In the genomic region with DNA sequence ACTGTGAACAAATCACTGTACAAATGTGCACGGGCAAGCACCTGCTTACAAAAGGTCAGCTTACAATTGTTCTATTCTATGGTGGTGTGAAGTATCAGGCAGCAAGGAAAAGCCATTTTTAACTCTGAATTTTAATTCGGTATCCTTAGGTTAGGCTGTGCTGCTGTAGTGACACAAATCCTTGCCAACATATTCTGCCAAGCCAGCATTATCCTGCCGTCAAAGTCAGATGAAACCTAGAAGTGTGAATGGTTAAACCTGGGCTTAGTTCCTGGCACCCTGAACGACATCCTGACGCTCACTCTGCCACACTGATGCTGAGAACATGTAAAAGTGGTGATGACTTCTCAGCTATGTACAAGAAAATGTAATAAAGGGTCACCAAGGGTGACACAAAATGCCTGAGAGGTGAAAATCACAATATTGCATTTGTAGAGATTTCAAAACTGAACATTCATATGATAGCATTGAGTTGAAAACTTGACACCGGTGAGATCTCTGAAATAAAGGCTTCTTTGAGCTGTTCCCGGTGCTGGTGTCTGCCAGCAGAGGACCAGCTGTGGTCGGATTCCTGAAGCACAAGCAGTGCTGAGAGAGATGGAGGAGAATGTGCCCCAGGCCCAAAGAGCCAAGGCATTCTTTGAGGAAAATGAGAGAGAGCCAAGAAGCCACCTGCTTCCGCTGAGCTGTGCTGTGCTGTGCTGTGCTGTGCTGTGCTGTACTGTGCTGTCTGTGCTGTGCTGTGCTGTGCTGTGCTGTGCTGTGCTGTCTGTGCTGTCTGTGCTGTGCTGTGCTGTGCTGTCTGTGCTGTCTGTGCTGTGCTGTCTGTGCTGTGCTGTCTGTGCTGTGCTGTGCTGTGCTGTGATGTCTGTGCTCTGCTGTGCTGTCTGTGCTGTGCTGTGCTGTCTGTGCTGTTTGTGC, we compare ENCODE assay signal across 9 mouse cellular contexts.
A peak's percentile ranks its signal among the peaks of the same experiment; 100 is the strongest.
DNase-seq lines count a peak whose midpoint lies in the region; ATAC-seq and TF ChIP-seq lines count a peak whose summit lies in the region.
"Had no signal": no experiment of that assay in that cellular context is flagged by ENCODE, and none has a peak within 500 bp of the region (broad histone marks: within the 10 kb centered on the region; RNA-seq: fewer than 3 reads in every experiment).

No protein-coding gene starts in this region.

- H3K9me3 ChIP-seq in embryonic facial prominence, embryonic 15.5 days (replicated peaks) = peaks cover 47% of the 10 kb centered on the region
- peaks cover 65% of the 10 kb centered on the region for H3K9me3 ChIP-seq in hindbrain, embryonic 14.5 days (ENCODE audit: control insufficient read depth, low read length)
- H3K9me3 ChIP-seq in midbrain, postnatal 0 days (ENCODE audit: low read length) = peaks cover 50% of the 10 kb centered on the region

- H3K4me2 ChIP-seq in embryonic facial prominence, embryonic 15.5 days (replicated peaks) = no peak overlapping the region
- H3K4me2 ChIP-seq in hindbrain, embryonic 14.5 days (replicated peaks) = no peak overlapping the region
- H3K4me2 ChIP-seq in midbrain, postnatal 0 days (ENCODE audit: low read depth, low read length, poor library complexity, severe bottlenecking) = no peak overlapping the region

- no peak overlapping the region for H3K4me3 ChIP-seq in embryonic facial prominence, embryonic 15.5 days (replicated peaks)
- H3K4me3 ChIP-seq in hindbrain, embryonic 14.5 days (replicated peaks; ENCODE audit: low read length) = no peak overlapping the region
- H3K4me3 ChIP-seq in midbrain, postnatal 0 days (ENCODE audit: low read depth, low read length) = no peak overlapping the region

- no peaks in the 10 kb centered on the region for H3K36me3 ChIP-seq in embryonic facial prominence, embryonic 15.5 days
- H3K36me3 ChIP-seq in hindbrain, embryonic 14.5 days (replicated peaks; ENCODE audit: control insufficient read depth, insufficient read depth) = no peaks in the 10 kb centered on the region
- H3K36me3 ChIP-seq in midbrain, postnatal 0 days (ENCODE audit: insufficient read depth, low read length) = no peaks in the 10 kb centered on the region

- no peaks in the 10 kb centered on the region for H3K27me3 ChIP-seq in embryonic facial prominence, embryonic 15.5 days
- no peaks in the 10 kb centered on the region for H3K27me3 ChIP-seq in hindbrain, embryonic 14.5 days (ENCODE audit: control insufficient read depth, insufficient read depth, low read length)
- no peaks in the 10 kb centered on the region for H3K27me3 ChIP-seq in midbrain, postnatal 0 days (ENCODE audit: insufficient read depth, low read length)

- ATAC-seq in embryonic facial prominence, embryonic 15.5 days (ENCODE audit: insufficient number of reproducible peaks, low FRiP score, low TSS enrichment, low read depth) = peak; percentile 77
- peak; percentile 78 for ATAC-seq in hindbrain, embryonic 14.5 days (ENCODE audit: low FRiP score)
- peak; percentile 79 for ATAC-seq in midbrain, postnatal 0 days (ENCODE audit: low FRiP score)
- ATAC-seq: intestine, embryonic 16.5 days had no signal

- 0 out of 2 replicates have a peak, but pooled peaks cover under 1% of the 10 kb centered on the region for H3K4me1 ChIP-seq in embryonic facial prominence, embryonic 15.5 days
- H3K4me1 ChIP-seq in hindbrain, embryonic 14.5 days (replicated peaks; ENCODE audit: control insufficient read depth, insufficient read depth, low read length) = no peaks in the 10 kb centered on the region
- no peaks in the 10 kb centered on the region for H3K4me1 ChIP-seq in midbrain, postnatal 0 days (ENCODE audit: insufficient read depth, low read length)

- no peak for TF ChIP-seq CTCF in midbrain, postnatal 0 days (IDR thresholded peaks at IDR 0.05)

- intact Hi-C loops in left cerebral cortex, postnatal 4 days (cut with DNase I) = no loop called here
- intact Hi-C loops in left cerebral cortex, postnatal 25 days (cut with DNase I) = no loop called here

- H3K9ac ChIP-seq in embryonic facial prominence, embryonic 15.5 days = no peak overlapping the region
- H3K9ac ChIP-seq in hindbrain, embryonic 14.5 days = no peak overlapping the region
- no peak overlapping the region for H3K9ac ChIP-seq in midbrain, postnatal 0 days (replicated peaks; ENCODE audit: low read length, poor library complexity, severe bottlenecking)

- 58% methylated on average over 9 of the region's 9 CpGs for WGBS in embryonic facial prominence, embryonic 15.5 days
- 71% methylated on average over 9 of the region's 9 CpGs for WGBS in hindbrain, embryonic 14.5 days
- 64% methylated on average over 9 of the region's 9 CpGs for WGBS in midbrain, postnatal 0 days

- DNase-seq in left cerebral cortex, postnatal 4 days = peak; percentile 33
- no peak for DNase-seq in left cerebral cortex, postnatal 25 days (ENCODE audit: low spot score in 2 of 2)
- no peak for DNase-seq in hindbrain, embryonic 14.5 days (ENCODE audit: low spot score)
- DNase-seq in midbrain, postnatal 0 days (ENCODE audit: low spot score) = no peak
- no peak for DNase-seq in cerebellum, adult 11-12 months
- DNase-seq in right cerebral cortex, adult 18-20 months = no peak
- DNase-seq: thymus, postnatal 14 days had no signal

- no peak overlapping the region for H3K27ac ChIP-seq in embryonic facial prominence, embryonic 15.5 days (replicated peaks)
- H3K27ac ChIP-seq in hindbrain, embryonic 14.5 days = no peak overlapping the region
- H3K27ac ChIP-seq in midbrain, postnatal 0 days (ENCODE audit: low read depth, low read length) = no peak overlapping the region
